Mouse (Mus musculus): ENCODE measurements around the gene Amy2a1. TPM values are rescaled to one million over a fixed set of nuclear protein-coding genes. Genes with fewer than 3 reads are reported as not detected.
"Not testable (repeated sequence)": the region's sequence is repeated elsewhere in the genome, so short reads cannot be mapped to it uniquely, and the experiment has no call there.

Amy2a1 gene
- 0.33 and 2.6 TPM in 2 replicates for polyA plus RNA-seq (2015; fragmentation: Nextera tagmentation; extraction: Ambion mirVana)

- 95% methylated on average over 3 of the region's 3 CpGs for WGBS
- not testable (repeated sequence) for H3K27ac ChIP-seq; H3K4me2 ChIP-seq; H3K9ac ChIP-seq; ATAC-seq (replicated peaks; ENCODE audit: low FRiP score); H3K4me3 ChIP-seq (replicated peaks); H3K36me3 ChIP-seq; H3K27me3 ChIP-seq; H3K9me3 ChIP-seq (replicated peaks); H3K4me1 ChIP-seq
Measured at GRCm38 (mm10) chr3:113532328-113532727, at the start of gene Amy2a1. Gene Amy2a1, minus strand, starts transcription at chr3:113532428.

- 55% methylated on average over 4 of the region's 4 CpGs for WGBS
- no peak for ATAC-seq (replicated peaks; ENCODE audit: low FRiP score)
- no peaks in the 10 kb centered on the region for H3K9me3 ChIP-seq (replicated peaks)
- no peaks in the 10 kb centered on the region for H3K4me1 ChIP-seq
- H3K27ac ChIP-seq, result no peak overlapping the region
- no peaks in the 10 kb centered on the region for H3K36me3 ChIP-seq
- peaks cover 3% of the 10 kb centered on the region; the same call in 1 of the 2 replicates for H3K27me3 ChIP-seq
- no peak overlapping the region for H3K9ac ChIP-seq
- no peak overlapping the region for H3K4me3 ChIP-seq (replicated peaks)
- no peak overlapping the region for H3K4me2 ChIP-seq
Measured at GRCm38 (mm10) chr3:113574578-113574977, 42.4 kb upstream of the Amy2a1 start.

- 53% methylated on average over 2 of the region's 2 CpGs for WGBS
- Histone ChIP-seq H3K9me3 (replicated peaks) (no peaks in the 10 kb centered on the region), H3K27ac (no peak overlapping the region), H3K4me2 (no peak overlapping the region), H3K36me3 (no peaks in the 10 kb centered on the region), H3K4me1 (no peaks in the 10 kb centered on the region), H3K9ac (no peak overlapping the region), H3K27me3 (peaks cover 3% of the 10 kb centered on the region; the same call in 1 of the 2 replicates), H3K4me3 (replicated peaks) (no peak overlapping the region)
- no peak for ATAC-seq (replicated peaks; ENCODE audit: low FRiP score)
Measured at GRCm38 (mm10) chr3:113574138-113574537, 41.9 kb upstream of the Amy2a1 start.

- no peak for ATAC-seq (replicated peaks; ENCODE audit: low FRiP score)
- no peak overlapping the region for H3K27ac ChIP-seq
- WGBS, result 73% methylated on average over 3 of the region's 3 CpGs
Measured at GRCm38 (mm10) chr3:113572158-113572557, 39.9 kb upstream of the Amy2a1 start.

GRCm38 (mm10) chr3:113539692-113540091 is 7.5 kb upstream of the Amy2a1 start:
- ATAC-seq (replicated peaks; ENCODE audit: low FRiP score), result no peak
- Histone ChIP-seq H3K36me3 (no peaks in the 10 kb centered on the region), H3K4me2 (no peak overlapping the region), H3K4me3 (replicated peaks) (no peak overlapping the region), H3K4me1 (no peaks in the 10 kb centered on the region), H3K9ac (no peak overlapping the region), H3K27me3 (no peaks in the 10 kb centered on the region), H3K9me3 (replicated peaks) (no peaks in the 10 kb centered on the region), H3K27ac (no peak overlapping the region)

More at GRCm38 (mm10) chr3:113572158-113572557, 39.9 kb upstream of the Amy2a1 start:
- Histone ChIP-seq H3K9ac (no peak overlapping the region), H3K27me3 (peaks cover 3% of the 10 kb centered on the region; the same call in 1 of the 2 replicates), H3K4me1 (no peaks in the 10 kb centered on the region), H3K9me3 (replicated peaks) (0 out of 2 replicates have a peak, but pooled peaks cover 2% of the 10 kb centered on the region), H3K4me3 (replicated peaks) (no peak overlapping the region), H3K4me2 (no peak overlapping the region), H3K36me3 (no peaks in the 10 kb centered on the region)

Other genes with a start within 250 kb of the Amy2a1 start
- gene Amy2a4, start 241.0 kb downstream of the Amy2a1 start, polyA plus RNA-seq (2015; fragmentation: Nextera tagmentation; extraction: Ambion mirVana), result 0.05 TPM in 1 of 2 replicates, not detected in the other
- 0.05 TPM in 1 of 2 replicates, not detected in the other for gene Amy2a3, start 208.4 kb downstream of the Amy2a1 start, polyA plus RNA-seq (2015; fragmentation: Nextera tagmentation; extraction: Ambion mirVana)
- 0.05 TPM in 1 of 2 replicates, not detected in the other for gene Amy2a2, start 175.8 kb downstream of the Amy2a1 start, polyA plus RNA-seq (2015; fragmentation: Nextera tagmentation; extraction: Ambion mirVana)
- 1.2 and 1.8 TPM in 2 replicates for gene Amy1, start 74.3 kb upstream of the Amy2a1 start, polyA plus RNA-seq (2015; fragmentation: Nextera tagmentation; extraction: Ambion mirVana)
- gene Rnpc3, start 97.7 kb upstream of the Amy2a1 start, polyA plus RNA-seq (2015; fragmentation: Nextera tagmentation; extraction: Ambion mirVana), result 35.2 and 40.5 TPM in 2 replicates